Mouse (Mus musculus): ENCODE measurements around the gene Ikzf4. TPM values are rescaled to one million over a fixed set of nuclear protein-coding genes. Genes with fewer than 3 reads are reported as not detected.

The Ikzf4 gene
- polyA plus RNA-seq, 1 experiment, result not detected

DNA sequence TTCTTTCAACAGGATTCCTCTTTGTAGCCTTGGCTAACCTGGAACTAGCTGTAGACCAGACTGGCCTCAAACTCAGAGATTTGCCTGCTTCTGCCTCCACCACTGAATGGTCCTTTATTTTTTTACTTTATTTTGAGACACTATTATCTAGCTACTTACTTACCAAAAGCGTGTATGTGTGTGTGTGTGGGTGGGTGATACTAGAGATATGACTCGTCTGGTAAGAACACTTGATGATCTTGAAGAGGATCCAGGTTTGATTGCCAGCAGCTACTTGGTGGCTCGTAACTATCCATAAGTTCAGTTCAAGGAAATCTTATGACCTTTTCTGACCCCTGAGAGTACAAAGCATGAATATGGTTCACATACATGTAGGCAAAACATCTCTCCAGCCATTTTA lies 19.5 kb upstream of the Ikzf4 start:
- TF ChIP-seq CTCF (IDR thresholded peaks at IDR 0.05; ENCODE audit: insufficient read depth, low read depth, low read length) (no peak), POLR2A (IDR thresholded peaks at IDR 0.05; ENCODE audit: insufficient read depth, low read depth, low read length) (no peak)
- Histone ChIP-seq H3K4me1 (ENCODE audit: control insufficient read depth, insufficient read depth, low read length) (no peaks in the 10 kb centered on the region), H3K4me3 (ENCODE audit: insufficient read depth, low read depth, low read length) (no peak overlapping the region), H3K27ac (ENCODE audit: insufficient read depth, low read depth, low read length) (no peak overlapping the region)
- WGBS, result 76% methylated on average over 3 of the region's 3 CpGs

DNA sequence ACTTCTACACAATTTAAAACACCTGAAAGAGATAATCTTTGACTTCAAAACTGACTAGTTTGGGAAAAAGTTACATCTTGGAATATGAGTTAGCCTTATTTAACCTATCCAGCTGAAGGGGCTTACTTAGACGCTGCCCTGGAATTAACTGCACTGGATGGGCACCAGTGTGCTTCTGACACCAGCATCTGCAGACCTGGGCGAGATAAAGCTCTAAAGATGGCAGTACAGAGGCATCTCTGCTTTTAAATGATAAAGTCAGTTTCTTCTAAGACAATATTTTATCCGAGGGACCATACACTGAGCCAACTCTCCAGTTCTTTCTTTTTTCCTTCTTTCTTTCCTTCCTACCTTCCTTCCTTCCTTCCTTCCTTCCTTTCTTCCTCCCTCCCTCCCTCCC lies 19.0 kb upstream of the Ikzf4 start:
- WGBS, result 81% methylated on average over 3 of the region's 3 CpGs
- no peak overlapping the region for H3K27ac ChIP-seq (ENCODE audit: insufficient read depth, low read depth, low read length)
- no peak for TF ChIP-seq CTCF (IDR thresholded peaks at IDR 0.05; ENCODE audit: insufficient read depth, low read depth, low read length)
- no peak for TF ChIP-seq POLR2A (IDR thresholded peaks at IDR 0.05; ENCODE audit: insufficient read depth, low read depth, low read length)
- no peak overlapping the region for H3K4me3 ChIP-seq (ENCODE audit: insufficient read depth, low read depth, low read length)
- H3K4me1 ChIP-seq (ENCODE audit: control insufficient read depth, insufficient read depth, low read length), result no peaks in the 10 kb centered on the region

GRCm38 (mm10) chr10:128663441-128664220 lies 17.8 kb upstream of the Ikzf4 start:
- TF ChIP-seq CTCF (IDR thresholded peaks at IDR 0.05; ENCODE audit: insufficient read depth, low read depth, low read length), result no peak
- no peak for TF ChIP-seq POLR2A (IDR thresholded peaks at IDR 0.05; ENCODE audit: insufficient read depth, low read depth, low read length)
- Histone ChIP-seq H3K27ac (ENCODE audit: insufficient read depth, low read depth, low read length) (no peak overlapping the region), H3K4me1 (ENCODE audit: control insufficient read depth, insufficient read depth, low read length) (no peaks in the 10 kb centered on the region), H3K4me3 (ENCODE audit: insufficient read depth, low read depth, low read length) (no peak overlapping the region)
- WGBS, result 75% methylated on average over 5 of the region's 5 CpGs

DNA sequence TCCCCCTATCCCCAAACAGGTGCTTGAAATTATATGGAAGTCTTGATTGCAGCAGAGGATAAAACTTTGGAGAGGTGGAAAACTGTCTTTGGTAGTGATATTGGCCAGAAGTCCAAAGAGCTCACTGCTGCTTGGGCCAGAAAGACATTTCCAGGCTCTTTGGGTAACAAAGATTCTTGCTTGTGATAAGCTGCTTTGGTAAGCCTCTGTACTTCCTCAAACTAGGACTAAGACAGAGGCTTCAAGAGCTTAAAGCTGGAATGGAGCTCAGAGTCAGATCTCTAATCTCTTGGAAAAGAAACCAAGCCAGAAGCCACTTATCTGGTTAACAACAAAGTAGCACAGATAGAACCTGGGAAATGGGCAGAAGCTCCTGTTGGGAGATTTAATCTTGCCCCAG lies 16.7 kb upstream of the Ikzf4 start:
- Histone ChIP-seq H3K27ac (ENCODE audit: insufficient read depth, low read depth, low read length) (no peak overlapping the region), H3K4me3 (ENCODE audit: insufficient read depth, low read depth, low read length) (no peak overlapping the region), H3K4me1 (ENCODE audit: control insufficient read depth, insufficient read depth, low read length) (no peaks in the 10 kb centered on the region)
- no peak for TF ChIP-seq CTCF (IDR thresholded peaks at IDR 0.05; ENCODE audit: insufficient read depth, low read depth, low read length)
- TF ChIP-seq POLR2A (IDR thresholded peaks at IDR 0.05; ENCODE audit: insufficient read depth, low read depth, low read length), result no peak

DNA sequence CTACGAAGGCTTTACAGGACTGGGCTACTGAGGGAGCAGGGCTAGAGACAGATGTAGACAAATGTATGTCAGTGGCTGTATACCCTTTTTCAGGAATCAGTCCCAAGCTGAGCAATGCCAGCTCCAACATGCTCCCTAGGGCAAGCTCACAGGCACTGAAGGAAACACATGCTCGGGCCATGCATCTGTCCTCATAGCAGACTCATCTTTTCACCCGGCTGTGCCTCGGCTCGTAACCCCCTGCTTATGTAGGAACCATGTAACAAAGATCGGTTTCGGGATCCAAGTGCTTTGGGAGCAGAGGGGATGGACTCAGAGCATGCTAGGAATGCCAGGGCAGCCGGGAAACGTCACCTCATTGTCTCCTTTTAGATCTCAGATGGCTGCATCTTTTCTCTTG lies 13.7 kb upstream of the Ikzf4 start:
- TF ChIP-seq POLR2A (IDR thresholded peaks at IDR 0.05; ENCODE audit: insufficient read depth, low read depth, low read length) (no peak), CTCF (IDR thresholded peaks at IDR 0.05; ENCODE audit: insufficient read depth, low read depth, low read length) (no peak)
- Histone ChIP-seq H3K4me3 (ENCODE audit: insufficient read depth, low read depth, low read length) (no peak overlapping the region), H3K27ac (ENCODE audit: insufficient read depth, low read depth, low read length) (no peak overlapping the region), H3K4me1 (ENCODE audit: control insufficient read depth, insufficient read depth, low read length) (no peaks in the 10 kb centered on the region)
- WGBS, result 69% methylated on average over 9 of the region's 9 CpGs

DNA sequence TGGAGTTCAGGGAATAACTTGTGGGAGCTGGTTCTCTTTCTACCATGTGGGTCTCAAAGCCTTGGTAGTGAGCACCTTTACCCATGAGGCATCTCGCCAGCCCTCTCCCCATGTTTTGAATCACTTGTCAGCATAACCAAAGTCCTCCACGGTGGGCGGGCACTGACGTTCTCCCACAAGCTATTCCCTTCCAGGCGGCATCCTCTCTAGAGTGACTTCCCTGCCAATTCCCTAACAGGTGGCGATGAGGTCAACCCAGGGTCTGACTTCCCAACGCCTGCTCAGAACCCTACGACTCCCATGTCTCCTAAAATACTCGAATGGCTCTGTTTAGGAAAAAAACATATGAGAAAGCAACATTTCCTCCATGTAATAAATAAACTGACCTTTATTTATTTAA lies 12.1 kb upstream of the Ikzf4 start:
- 66% methylated on average over 9 of the region's 9 CpGs for WGBS
- TF ChIP-seq POLR2A (IDR thresholded peaks at IDR 0.05; ENCODE audit: insufficient read depth, low read depth, low read length), result no peak
- TF ChIP-seq CTCF (IDR thresholded peaks at IDR 0.05; ENCODE audit: insufficient read depth, low read depth, low read length), result no peak

DNA sequence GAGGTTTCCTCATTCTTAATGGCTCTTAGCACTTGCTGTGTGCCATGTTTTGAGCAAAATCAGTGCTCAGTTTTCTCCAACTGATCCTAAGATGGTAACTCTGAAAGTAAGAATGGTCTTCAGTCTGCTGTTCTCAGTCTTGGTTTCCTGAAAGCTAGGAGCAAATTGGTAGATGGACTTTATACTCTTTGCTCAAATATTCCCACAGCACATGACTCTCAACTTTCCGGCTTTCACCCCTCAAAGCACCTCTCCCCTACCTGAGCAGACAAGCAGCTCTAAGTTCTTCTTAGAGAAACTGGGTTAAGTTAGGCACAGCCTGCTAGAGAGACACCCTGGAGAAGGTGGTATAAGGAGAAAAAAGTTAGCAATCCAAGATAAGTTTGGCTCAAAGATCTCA lies 10.9 kb upstream of the Ikzf4 start:
- TF ChIP-seq CTCF (IDR thresholded peaks at IDR 0.05; ENCODE audit: insufficient read depth, low read depth, low read length) (no peak), POLR2A (IDR thresholded peaks at IDR 0.05; ENCODE audit: insufficient read depth, low read depth, low read length) (no peak)
- H3K4me1 ChIP-seq (ENCODE audit: control insufficient read depth, insufficient read depth, low read length), result no peaks in the 10 kb centered on the region
- no peak overlapping the region for H3K4me3 ChIP-seq (ENCODE audit: insufficient read depth, low read depth, low read length)
- 94% methylated on average over 1 of the region's 1 CpGs for WGBS
- H3K27ac ChIP-seq (ENCODE audit: insufficient read depth, low read depth, low read length), result no peak overlapping the region

More for the DNA sequence above, 12.1 kb upstream of the Ikzf4 start:
- H3K4me1 ChIP-seq (ENCODE audit: control insufficient read depth, insufficient read depth, low read length), result no peaks in the 10 kb centered on the region
- H3K27ac ChIP-seq (ENCODE audit: insufficient read depth, low read depth, low read length), result no peak overlapping the region
- H3K4me3 ChIP-seq (ENCODE audit: insufficient read depth, low read depth, low read length), result no peak overlapping the region

DNA sequence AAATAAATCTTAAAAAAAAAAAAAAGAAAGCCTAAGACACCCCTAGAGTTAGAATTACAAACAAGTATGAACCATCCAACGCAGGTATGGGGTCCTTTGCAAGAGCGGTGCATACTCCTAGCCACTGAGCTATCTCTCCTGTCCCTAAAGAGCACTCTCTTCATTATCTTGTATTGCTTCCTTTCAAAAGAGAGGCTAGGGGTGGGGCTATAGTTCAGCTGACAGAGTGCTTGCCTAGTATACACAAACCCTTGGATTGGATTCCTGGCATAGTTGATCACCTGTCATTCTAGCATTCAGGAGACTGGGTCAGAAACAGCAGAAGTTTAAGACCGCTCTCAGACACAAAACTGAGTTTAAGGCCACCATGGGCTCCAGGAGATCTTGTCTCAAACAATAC lies 9.5 kb upstream of the Ikzf4 start:
- Histone ChIP-seq H3K4me3 (ENCODE audit: insufficient read depth, low read depth, low read length) (no peak overlapping the region), H3K27ac (ENCODE audit: insufficient read depth, low read depth, low read length) (no peak overlapping the region), H3K4me1 (ENCODE audit: control insufficient read depth, insufficient read depth, low read length) (no peaks in the 10 kb centered on the region)
- TF ChIP-seq POLR2A (IDR thresholded peaks at IDR 0.05; ENCODE audit: insufficient read depth, low read depth, low read length) (no peak), CTCF (IDR thresholded peaks at IDR 0.05; ENCODE audit: insufficient read depth, low read depth, low read length) (no peak)
- WGBS, result 96% methylated on average over 3 of the region's 3 CpGs

DNA sequence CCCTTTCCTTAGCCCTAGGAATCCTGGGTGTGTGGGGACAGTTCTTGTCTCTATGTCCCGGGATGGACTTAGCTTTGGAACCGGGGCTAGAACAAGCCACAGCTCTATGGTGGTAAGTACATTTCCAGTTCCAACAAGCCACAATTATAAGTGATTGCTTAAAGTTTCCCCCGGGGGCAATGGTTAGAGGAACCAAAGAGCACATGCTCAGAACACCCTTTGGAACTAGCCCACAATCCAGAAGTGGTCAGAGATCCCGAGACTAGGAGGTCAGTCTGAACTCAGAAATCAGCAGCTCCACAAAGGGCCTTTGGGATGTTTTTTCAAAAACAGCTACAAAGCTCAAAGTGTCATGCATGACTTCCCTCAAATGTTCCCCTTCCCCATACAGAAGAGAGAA lies 8.1 kb upstream of the Ikzf4 start:
- 65% methylated on average over 4 of the region's 4 CpGs for WGBS
- Histone ChIP-seq H3K27ac (ENCODE audit: insufficient read depth, low read depth, low read length) (no peak overlapping the region), H3K4me3 (ENCODE audit: insufficient read depth, low read depth, low read length) (no peak overlapping the region), H3K4me1 (ENCODE audit: control insufficient read depth, insufficient read depth, low read length) (no peaks in the 10 kb centered on the region)
- TF ChIP-seq CTCF (IDR thresholded peaks at IDR 0.05; ENCODE audit: insufficient read depth, low read depth, low read length), result no peak
- TF ChIP-seq POLR2A (IDR thresholded peaks at IDR 0.05; ENCODE audit: insufficient read depth, low read depth, low read length), result no peak
